Mouse (Mus musculus): ENCODE measurements around the gene Zfp367. TPM values are rescaled to one million over a fixed set of nuclear protein-coding genes. Genes with fewer than 3 reads are reported as not detected.

Zfp367 gene
- total RNA-seq, 2 experiments from 2014 or later = 19.4 to 20.3 TPM

DNA sequence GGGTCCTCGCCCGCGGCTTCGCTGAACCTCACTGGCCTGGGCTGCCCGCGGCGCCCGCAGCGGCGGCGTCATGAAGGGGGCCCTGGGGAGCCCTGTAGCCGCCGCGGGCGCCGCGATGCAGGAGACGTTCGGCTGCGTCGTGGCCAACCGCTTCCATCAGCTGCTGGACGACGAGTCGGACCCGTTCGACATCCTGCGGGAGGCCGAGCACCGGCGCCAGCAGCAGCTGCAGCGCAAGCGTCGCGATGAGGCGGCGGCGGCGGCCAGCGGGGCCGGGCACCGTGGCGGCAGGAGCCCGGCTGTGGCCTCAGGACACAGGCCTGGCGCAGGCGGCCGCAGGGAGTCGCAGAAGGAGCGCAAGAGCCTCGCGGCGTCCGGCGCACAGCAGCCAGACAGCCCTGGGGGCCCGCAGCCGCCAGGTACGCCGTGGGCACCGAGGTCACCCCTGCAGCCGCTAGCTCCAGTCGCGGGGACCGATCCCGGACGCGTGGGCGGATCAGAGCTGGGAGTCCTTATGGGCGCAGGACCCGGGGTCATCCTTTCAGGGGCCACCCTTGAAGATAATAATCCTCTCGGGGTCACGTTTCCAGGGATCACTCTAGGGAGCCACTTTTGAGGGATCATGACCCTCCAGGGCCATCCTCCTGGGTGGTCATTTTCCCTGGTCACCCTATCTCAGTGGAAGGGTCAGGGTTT, 9.1 kb upstream of the Zfp367 start:
- intact Hi-C loops (cut with DNase I) = loop anchor here (5.0 kb wide), 2 partner anchors 150 to 730 kb away; partner anchors contain the start of gene Aaed1
- no peak for DNase-seq

- intact Hi-C loops (cut with DNase I) = loop anchor here (5.0 kb wide), 2 partner anchors 151 to 729 kb away; partner anchors contain the start of gene Aaed1
- peak; percentile 98 for DNase-seq
Measured at GRCm38 (mm10) chr13:64161548-64161915, 8.5 kb upstream of the Zfp367 start, which contains the start of gene Habp4. TSS of gene Habp4 (plus strand) at chr13:64161824.

GRCm38 (mm10) chr13:64156966-64157365, 4.0 kb upstream of the Zfp367 start:
- no peak for DNase-seq
- intact Hi-C loops (cut with DNase I) = loop anchor here (10.0 kb wide), 1 partner anchor 1088 kb away; no protein-coding TSS in a partner anchor

DNA sequence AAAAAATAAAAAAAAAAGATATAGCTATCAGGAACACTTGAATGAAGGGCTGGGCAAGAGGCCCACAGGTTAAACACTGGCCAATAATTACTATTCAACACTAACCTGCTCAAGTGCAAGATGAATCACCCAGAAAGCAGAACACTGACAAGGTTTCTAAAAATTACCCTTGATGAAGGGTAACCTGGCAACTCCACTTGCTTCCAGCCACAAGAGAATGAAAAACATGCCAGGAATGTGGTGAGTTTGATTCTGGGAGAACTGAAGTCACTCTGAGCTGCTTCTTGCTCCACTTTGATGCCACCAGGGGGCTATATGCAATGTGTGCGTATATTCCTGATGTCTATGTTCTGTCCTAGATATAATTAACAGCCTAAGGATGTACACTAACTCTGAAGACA, 2.2 kb upstream of the Zfp367 start:
- peak in 1 of 2 experiments; percentile 25 for DNase-seq
- intact Hi-C loops (cut with DNase I) = loop anchor here (10.0 kb wide), 1 partner anchor 1090 kb away; no protein-coding TSS in a partner anchor

- intact Hi-C loops (cut with DNase I) = loop anchor here (10.0 kb wide), 1 partner anchor 1090 kb away; no protein-coding TSS in a partner anchor
- no peak for DNase-seq
Measured at GRCm38 (mm10) chr13:64154651-64155050, 1.6 kb upstream of the Zfp367 start.

DNA sequence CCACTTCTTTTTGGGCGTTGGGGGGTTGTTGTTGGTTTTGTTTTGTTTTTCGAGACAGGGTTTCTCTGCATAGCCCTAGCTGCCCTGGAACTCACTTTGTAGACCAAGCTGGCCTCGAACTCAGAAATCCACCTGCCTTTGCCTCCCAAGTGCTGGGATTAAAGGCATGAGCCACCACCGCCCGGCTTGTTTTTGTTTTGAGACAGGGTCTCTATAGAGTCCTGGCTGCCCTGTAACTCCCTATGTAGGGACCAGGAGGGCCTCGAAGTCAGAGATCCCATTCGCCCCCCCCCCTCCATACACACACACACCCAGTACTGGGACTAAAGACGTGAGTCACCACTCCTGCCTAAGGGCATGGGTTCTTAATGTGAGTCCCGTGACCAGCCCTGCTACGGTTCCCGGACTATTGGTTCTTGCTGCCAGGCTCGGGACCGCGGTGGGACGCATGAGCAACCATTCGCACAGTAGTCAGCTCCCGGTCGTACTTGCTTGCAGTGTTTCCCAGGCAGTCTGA, 807 bp upstream of the Zfp367 start:
- intact Hi-C loops (cut with DNase I) = loop anchor here (10.0 kb wide), 1 partner anchor 1091 kb away; no protein-coding TSS in a partner anchor
- peak; percentile 55 to 57 for DNase-seq

GRCm38 (mm10) chr13:64152671-64153082, 325 bp downstream of the Zfp367 start:
- DNase-seq = peak in 1 of 2 experiments; percentile 50

DNA sequence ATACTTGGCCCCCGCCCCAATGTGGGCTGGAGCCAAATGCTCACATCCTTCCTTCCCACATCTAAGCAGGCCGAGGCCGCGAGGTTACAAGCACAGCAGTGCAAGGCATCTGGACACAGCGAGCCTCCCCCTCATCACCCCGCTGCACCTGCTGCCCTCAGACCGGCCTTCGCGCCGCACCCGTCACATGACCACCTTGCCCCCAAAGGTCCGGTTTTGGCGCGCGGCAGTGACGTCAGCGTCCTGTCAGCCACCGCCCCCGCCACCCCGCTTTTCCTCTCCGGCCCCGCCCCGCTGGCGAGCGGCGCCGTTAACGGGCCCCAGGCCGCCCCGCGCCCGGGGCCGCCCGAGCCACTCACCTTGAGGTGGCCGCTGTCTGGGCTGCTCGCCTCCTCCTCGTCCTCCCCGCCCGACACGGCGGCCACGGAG, 747 bp downstream of the Zfp367 start:
- intact Hi-C loops (cut with DNase I) = loop anchor here (10.0 kb wide), 1 partner anchor 1093 kb away; no protein-coding TSS in a partner anchor

More at GRCm38 (mm10) chr13:64152671-64153082, 325 bp downstream of the Zfp367 start:
- intact Hi-C loops (cut with DNase I) = loop anchor here (10.0 kb wide), 1 partner anchor 1092 kb away; no protein-coding TSS in a partner anchor

DNA sequence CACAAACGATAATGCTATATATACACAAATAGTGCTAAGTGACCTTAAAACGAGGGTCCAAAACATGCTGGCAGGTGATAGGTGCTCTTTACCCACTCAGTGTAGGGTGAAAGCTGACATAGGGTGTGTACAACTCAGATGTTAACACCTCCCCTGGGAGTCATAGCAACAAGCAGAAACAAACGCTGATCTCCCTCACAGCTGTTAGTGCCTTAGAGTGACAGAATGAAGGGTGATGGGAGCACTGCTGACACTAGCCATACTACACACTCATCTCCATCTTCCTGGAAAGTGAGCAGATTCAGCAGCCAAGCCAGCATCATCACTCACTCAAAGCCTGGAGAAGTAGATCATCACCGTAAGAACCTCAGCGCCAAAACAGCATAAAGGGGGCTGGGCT, 2.9 kb downstream of the Zfp367 start:
- peak in 1 of 2 experiments; percentile 16 for DNase-seq

More for the DNA sequence above, 747 bp downstream of the Zfp367 start:
- peak; percentile 87 to 89 for DNase-seq

GRCm38 (mm10) chr13:64129616-64130375, 23.2 kb downstream of the Zfp367 start:
- peak; percentile 38 to 48 for DNase-seq
- intact Hi-C loops (cut with DNase I) = no loop called here

More for the DNA sequence above, 2.9 kb downstream of the Zfp367 start:
- intact Hi-C loops (cut with DNase I) = loop anchor here (10.0 kb wide), 1 partner anchor 1095 kb away; no protein-coding TSS in a partner anchor

DNA sequence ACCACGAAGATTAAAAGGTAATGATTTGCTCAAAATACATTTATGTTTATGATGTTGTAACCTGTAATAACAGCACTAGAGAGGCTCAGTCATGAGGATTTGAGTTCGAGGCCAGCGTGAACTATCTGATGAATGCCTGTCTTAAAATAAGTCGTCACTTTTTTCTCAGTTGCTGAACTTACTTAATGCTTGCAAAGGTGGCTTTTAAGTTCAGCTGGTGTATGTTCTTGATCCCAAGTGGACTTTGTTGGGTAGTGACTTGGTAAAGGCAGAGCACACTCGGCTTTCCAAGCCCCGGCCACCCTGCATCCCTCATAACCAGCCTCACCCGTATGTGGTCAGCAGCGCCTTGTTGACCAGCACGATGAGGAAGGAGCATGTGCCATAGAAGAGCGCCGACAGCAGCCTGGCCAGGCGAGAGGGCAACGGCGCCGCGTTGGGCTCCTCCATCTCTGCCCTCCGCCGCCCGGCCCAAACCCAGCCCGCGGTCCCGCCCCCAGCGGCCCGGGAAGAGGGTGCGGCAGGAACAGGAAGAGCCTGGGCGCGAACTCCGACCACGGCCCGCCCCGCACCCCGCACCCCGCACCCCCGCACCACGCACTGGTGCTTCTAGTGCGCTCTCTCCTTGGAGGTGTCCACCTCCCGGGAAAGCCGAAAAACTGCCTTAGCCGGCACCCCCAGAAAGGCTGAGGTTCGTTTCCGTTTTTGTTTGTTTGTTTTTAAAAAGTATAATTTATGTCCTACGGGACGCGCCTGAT, 24.0 kb downstream of the Zfp367 start, which contains the start of gene Slc35d2:
Slc35d2 (minus strand) TSS at position 511 of the 758 bp plus-strand sequence.
- DNase-seq = peak; percentile 78 to 83
- intact Hi-C loops (cut with DNase I) = no loop called here

GRCm38 (mm10) chr13:64126316-64126715, 26.7 kb downstream of the Zfp367 start:
- intact Hi-C loops (cut with DNase I) = no loop called here
- no peak for DNase-seq

DNA sequence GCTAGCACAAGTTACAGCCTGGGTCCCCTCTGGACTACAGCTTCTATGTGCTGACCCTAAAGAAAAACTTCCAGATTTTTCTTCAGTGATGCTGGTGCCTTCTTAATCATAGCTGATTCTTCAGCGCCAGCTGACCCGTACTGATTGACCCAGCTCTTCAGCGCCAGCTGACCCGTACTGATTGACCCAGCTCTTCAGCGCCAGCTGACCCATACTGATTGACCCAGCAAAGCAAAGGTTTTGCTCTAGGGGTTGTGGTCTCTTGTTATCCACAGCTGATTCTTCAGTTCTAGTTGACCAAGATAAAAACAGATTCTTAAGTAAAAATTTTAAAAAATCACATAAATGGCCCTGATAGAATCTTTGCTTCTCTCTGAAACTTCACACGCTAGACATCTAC, 28.1 kb downstream of the Zfp367 start:
- intact Hi-C loops (cut with DNase I) = no loop called here

DNA sequence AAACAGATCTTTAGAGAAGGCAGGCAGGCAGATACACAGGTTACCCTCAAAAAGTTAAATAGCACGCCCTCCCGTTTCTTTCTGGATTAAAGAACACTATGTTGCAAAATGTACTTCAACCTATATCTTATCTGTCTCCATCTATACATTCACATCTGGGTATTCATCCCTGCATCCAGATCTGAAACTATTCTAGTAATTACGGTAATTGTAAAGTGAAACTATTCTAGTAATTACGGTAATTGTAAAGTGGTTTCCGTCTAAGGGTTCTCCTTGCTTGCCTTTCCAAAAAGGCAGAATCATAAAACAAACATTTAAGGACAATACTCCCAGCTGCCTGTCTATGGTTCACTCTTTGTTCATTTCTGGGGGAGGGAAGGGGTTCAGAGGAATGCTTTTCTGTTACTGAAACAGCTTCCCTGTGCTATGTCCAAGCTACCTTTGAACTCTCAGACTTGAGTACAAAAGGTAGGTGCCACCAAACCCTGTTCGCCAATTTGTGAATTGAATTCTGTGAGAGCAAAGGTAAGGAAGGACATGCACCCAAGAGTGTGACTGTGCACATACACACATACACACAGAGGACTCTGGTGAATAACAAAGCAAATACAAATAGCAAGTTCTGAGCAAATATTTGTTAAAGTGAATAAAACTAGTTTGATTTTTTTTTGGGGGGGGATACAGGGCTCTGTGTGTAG, 29.4 kb downstream of the Zfp367 start:
- intact Hi-C loops (cut with DNase I) = no loop called here

More for the DNA sequence above, 28.1 kb downstream of the Zfp367 start:
- no peak for DNase-seq

GRCm38 (mm10) chr13:64120760-64121159, 32.2 kb downstream of the Zfp367 start:
- no peak for DNase-seq
- intact Hi-C loops (cut with DNase I) = no loop called here

More for the DNA sequence above, 29.4 kb downstream of the Zfp367 start:
- no peak for DNase-seq

DNA sequence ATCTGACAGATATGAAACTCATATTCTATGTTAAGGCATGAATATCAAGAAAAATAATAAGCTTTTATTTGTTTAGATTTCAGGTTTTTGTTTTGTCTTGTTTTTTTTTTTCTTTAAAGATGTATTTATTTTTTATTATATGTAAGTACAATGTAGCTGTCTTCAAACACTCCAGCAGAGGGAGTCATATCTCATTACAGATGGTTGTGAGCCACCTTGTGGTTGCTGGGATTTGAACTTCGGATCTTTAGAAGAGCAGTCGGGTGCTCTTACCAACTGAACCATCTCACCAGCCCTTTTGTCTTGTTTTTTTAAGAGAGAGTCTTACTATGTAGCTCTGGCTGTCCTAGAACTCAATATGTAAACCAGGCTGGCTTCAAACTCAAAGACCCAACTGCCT, 35.6 kb downstream of the Zfp367 start:
- DNase-seq = no peak
- intact Hi-C loops (cut with DNase I) = no loop called here

- DNase-seq = no peak
- intact Hi-C loops (cut with DNase I) = no loop called here
Measured at GRCm38 (mm10) chr13:64110421-64110820, 42.6 kb downstream of the Zfp367 start.

- peak in 1 of 2 experiments; percentile 30 for DNase-seq
- intact Hi-C loops (cut with DNase I) = no loop called here
Measured at GRCm38 (mm10) chr13:64108381-64108850, 44.6 kb downstream of the Zfp367 start.

DNA sequence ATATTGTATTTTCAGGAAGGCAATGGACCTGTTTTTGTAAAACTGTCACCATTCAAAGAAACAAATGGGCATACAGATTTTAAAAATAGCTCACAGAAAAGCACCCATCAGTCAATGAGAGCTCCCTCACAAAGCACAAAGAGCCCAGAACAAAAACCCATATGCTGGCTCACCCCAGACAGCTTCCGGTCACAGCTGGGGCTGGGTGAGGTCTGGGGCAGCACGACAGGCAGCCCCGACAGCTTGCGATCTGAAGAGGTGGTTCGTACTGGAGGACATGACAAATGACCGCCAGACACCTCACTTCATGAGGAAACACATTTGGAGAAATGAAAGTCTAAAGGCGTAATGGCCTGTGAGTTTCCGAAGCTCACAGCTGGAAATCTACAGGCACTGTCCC, 45.5 kb downstream of the Zfp367 start:
- intact Hi-C loops (cut with DNase I) = no loop called here
- DNase-seq = no peak

Measured in heart, postnatal 14 days (tissue).